24 mouse cellular contexts compared by ENCODE assay signal in the genomic region with DNA sequence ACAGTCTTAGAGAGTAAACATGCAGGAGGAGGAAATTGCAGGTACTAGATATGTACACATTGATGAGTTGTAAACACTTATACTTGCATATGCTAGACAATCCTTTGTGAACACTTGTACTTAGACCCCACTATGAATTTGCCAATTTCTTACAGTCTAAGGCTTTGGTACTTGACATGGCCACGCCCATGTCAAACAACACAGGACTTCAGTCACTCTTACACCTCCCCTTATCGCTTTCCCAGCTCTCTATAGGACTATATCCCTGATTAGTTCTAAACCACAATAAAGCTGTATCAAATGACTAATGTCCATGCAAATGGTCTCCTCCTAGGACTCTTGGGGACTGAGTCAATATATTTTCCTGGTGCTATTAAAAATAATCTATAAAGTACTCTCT. TPM values are rescaled to one million over a fixed set of nuclear protein-coding genes. Genes with fewer than 3 reads are reported as not detected.
A peak's percentile ranks its signal among the peaks of the same experiment; 100 is the strongest.
DNase-seq lines count a peak whose midpoint lies in the region; ATAC-seq and TF ChIP-seq lines count a peak whose summit lies in the region.
"Had no signal": no experiment of that assay in that cellular context is flagged by ENCODE, and none has a peak within 500 bp of the region (broad histone marks: within the 10 kb centered on the region; RNA-seq: fewer than 3 reads in every experiment).

No protein-coding gene starts in this region.

- no peak overlapping the region for H3K27ac ChIP-seq in intestine, embryonic 16.5 days (ENCODE audit: low read length)
- H3K27ac ChIP-seq in stomach, postnatal 0 days (replicated peaks): no peak overlapping the region
- H3K27ac ChIP-seq: embryonic facial prominence, embryonic 13.5 days; embryonic facial prominence, embryonic 15.5 days; forebrain, embryonic 10.5 days; forebrain, embryonic 12.5 days had no signal

- ATAC-seq in intestine, embryonic 16.5 days: peak; percentile 85
- peak; percentile 70; the same call in 1 of the 2 replicates for ATAC-seq in stomach, postnatal 0 days (ENCODE audit: low FRiP score, low TSS enrichment)
- ATAC-seq: activated CD4-positive, CD25-positive, alpha-beta regulatory T cell, adult 4 months; forebrain, embryonic 14.5 days; forebrain, embryonic 16.5 days; Patski had no signal

- no peak for TF ChIP-seq EP300 in stomach, postnatal 0 days (optimal IDR thresholded peaks at IDR 0.05)

- no peak overlapping the region for H3K9ac ChIP-seq in intestine, embryonic 16.5 days (ENCODE audit: low read depth, low read length)
- H3K9ac ChIP-seq in stomach, postnatal 0 days (ENCODE audit: low read length): no peak overlapping the region
- H3K9ac ChIP-seq: embryonic facial prominence, embryonic 13.5 days; embryonic facial prominence, embryonic 15.5 days; forebrain, embryonic 12.5 days had no signal

- no peaks in the 10 kb centered on the region for H3K36me3 ChIP-seq in intestine, embryonic 16.5 days (ENCODE audit: control insufficient read depth, insufficient read depth, low read length)
- no peaks in the 10 kb centered on the region for H3K36me3 ChIP-seq in stomach, postnatal 0 days (ENCODE audit: control insufficient read depth, insufficient read depth, low read length)
- H3K36me3 ChIP-seq: embryonic facial prominence, embryonic 13.5 days; embryonic facial prominence, embryonic 15.5 days; forebrain, embryonic 10.5 days; forebrain, embryonic 12.5 days had no signal

- peak; percentile 18 for DNase-seq in large intestine, adult 2 months (ENCODE audit: low read depth, low spot score)
- no peak for DNase-seq in stomach, postnatal 0 days (ENCODE audit: low spot score)
- DNase-seq in left cerebral cortex, adult 9 months (ENCODE audit: low spot score in 2 of 2): no peak
- DNase-seq in kidney, postnatal 4 days: no peak
- no peak for DNase-seq in adrenal gland, postnatal 10 days
- DNase-seq: adrenal gland, adult 8-10 months; adrenal gland, postnatal 25 days; cerebellum, adult 11 months; cerebellum, adult 18-20 months; cerebellum, adult 8-10 months; cerebellum, adult 9-11 months; cerebellum, postnatal 14 days; cerebellum, postnatal 36 days; embryo, embryonic 11 days had no signal

- no peaks in the 10 kb centered on the region for H3K4me1 ChIP-seq in intestine, embryonic 16.5 days (ENCODE audit: control insufficient read depth, insufficient read depth, low read length)
- no peaks in the 10 kb centered on the region; the same call in 1 of the 2 replicates for H3K4me1 ChIP-seq in stomach, postnatal 0 days (replicated peaks; ENCODE audit: control insufficient read depth, insufficient read depth)

- H3K9me3 ChIP-seq in intestine, embryonic 16.5 days (ENCODE audit: control insufficient read depth, low read length): no peaks in the 10 kb centered on the region
- no peaks in the 10 kb centered on the region for H3K9me3 ChIP-seq in stomach, postnatal 0 days (ENCODE audit: control insufficient read depth, low read length)
- H3K9me3 ChIP-seq: embryonic facial prominence, embryonic 13.5 days; embryonic facial prominence, embryonic 15.5 days; forebrain, embryonic 10.5 days; forebrain, embryonic 12.5 days had no signal

- H3K27me3 ChIP-seq in intestine, embryonic 16.5 days (replicated peaks; ENCODE audit: control insufficient read depth, insufficient read depth, low read length): no peaks in the 10 kb centered on the region
- no peaks in the 10 kb centered on the region for H3K27me3 ChIP-seq in stomach, postnatal 0 days (ENCODE audit: control insufficient read depth, insufficient read depth, low read length)
- H3K27me3 ChIP-seq: embryonic facial prominence, embryonic 13.5 days; embryonic facial prominence, embryonic 15.5 days; forebrain, embryonic 12.5 days had no signal

- no peak overlapping the region for H3K4me3 ChIP-seq in intestine, embryonic 16.5 days (ENCODE audit: low read length)
- no peak overlapping the region for H3K4me3 ChIP-seq in stomach, postnatal 0 days (ENCODE audit: low read depth, low read length)
- H3K4me3 ChIP-seq: embryonic facial prominence, embryonic 13.5 days; embryonic facial prominence, embryonic 15.5 days; erythroblast, embryonic 14.5 days; forebrain, embryonic 10.5 days; forebrain, embryonic 12.5 days had no signal

- H3K4me2 ChIP-seq in intestine, embryonic 16.5 days (ENCODE audit: low read depth, low read length): no peak overlapping the region
- no peak overlapping the region for H3K4me2 ChIP-seq in stomach, postnatal 0 days (replicated peaks; ENCODE audit: low read depth)
- H3K4me2 ChIP-seq: embryonic facial prominence, embryonic 13.5 days; embryonic facial prominence, embryonic 15.5 days; forebrain, embryonic 12.5 days had no signal

- TF ChIP-seq CTCF in stomach, postnatal 0 days (IDR thresholded peaks at IDR 0.05; ENCODE audit: low read depth): no peak

- WGBS in intestine, embryonic 16.5 days: 70% methylated on average over 2 of the region's 2 CpGs
- WGBS in large intestine, adult 2 months: 35% methylated on average over 2 of the region's 2 CpGs
- 67% methylated on average over 2 of the region's 2 CpGs for WGBS in stomach, postnatal 0 days

RNA-seq across cellular contexts. Expression of a gene that starts 5.0 kb away (rescaled TPM):
- polyA plus RNA-seq in intestine, embryonic 16.5 days (2015; fragmentation: Nextera tagmentation; extraction: Ambion mirVana): 32.3 and 33.2 TPM in 2 replicates
- 2.4 and 3.2 TPM in 2 replicates for polyA plus RNA-seq in large intestine, adult 2 months (2012; rRNA removed)
- 36.1 and 39.1 TPM in 2 replicates for polyA plus RNA-seq in stomach, postnatal 0 days (2015; fragmentation: Nextera tagmentation; extraction: Ambion mirVana)
- total RNA-seq in adrenal gland, postnatal 10 days (2021): 10 to 100 TPM; 31.3 to 40.2 TPM
